Mouse (Mus musculus): ENCODE measurements at regions not wholly inside any gene's neighbourhood (a gene's known extent, or its start where the extent isn't known, plus 50 kb on each side); places are given as distances from the start of the nearest gene placed in this dataset.

- TF ChIP-seq CTCF (IDR thresholded peaks at IDR 0.05; ENCODE audit: borderline replicate concordance, insufficient read depth, low read depth, low read length) (no peak), POLR2A (IDR thresholded peaks at IDR 0.05; ENCODE audit: borderline replicate concordance, insufficient read depth, low read length) (no peak)
These were observed 105.5 kb downstream of the Apob start for GRCm38 (mm10) chr12:8082688-8083661.
